Mouse (Mus musculus) heart, adult 8-10 months (tissue): ENCODE data around the gene Col26a1. TPM values are rescaled to one million over a fixed set of nuclear protein-coding genes. Genes with fewer than 3 reads are reported as not detected.

Source experiments
- DNase-seq: peaks from one replicate; pipeline ENCODE4 v3.0.0; 2022; ENCODE audit warnings: low spot score
- total RNA-seq, 4 experiments: library from RNA; stranded (reverse); gene quantifications; 2 replicates each; pipeline ENCODE4 v1.2.4; 2022

Col26a1 gene
- under 1 TPM; 0.09 to 0.75 (median 0.40) TPM for total RNA-seq

DNA sequence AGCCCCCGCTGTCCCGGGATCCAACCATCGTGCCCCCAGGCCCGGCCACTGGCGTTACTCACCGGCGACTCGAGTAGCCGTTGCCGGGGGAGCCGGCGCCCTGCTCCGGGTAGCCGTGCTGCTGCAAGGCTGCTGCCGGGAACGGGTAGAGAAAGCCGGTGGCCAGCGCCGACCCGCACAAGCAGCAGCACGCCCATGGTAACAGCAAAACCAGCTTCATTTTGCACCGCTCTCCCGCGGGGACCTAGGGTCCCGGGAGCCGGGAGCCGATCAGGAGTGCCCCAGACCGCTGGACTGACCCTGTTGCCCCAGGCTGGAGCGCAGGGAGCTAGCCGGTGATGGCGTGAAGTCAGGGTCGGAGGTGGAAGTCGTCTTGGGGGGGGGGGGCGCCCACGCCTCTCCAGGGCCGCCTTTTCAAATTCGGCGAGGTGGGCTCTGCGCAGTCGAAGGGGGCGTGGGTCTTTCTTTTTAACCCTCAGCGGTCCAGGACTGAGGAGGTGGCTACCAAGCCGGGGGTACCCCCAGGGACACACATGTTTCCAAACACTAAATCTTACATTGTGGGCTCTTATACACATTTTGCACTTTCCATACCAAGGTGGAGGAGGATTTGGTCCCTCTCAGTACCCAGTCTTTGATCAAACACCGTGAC lies at the start of gene Col26a1:
Gene Col26a1 (minus strand): TSS at position 422 of the 652 bp plus-strand sequence.
- no peak for DNase-seq

DNA sequence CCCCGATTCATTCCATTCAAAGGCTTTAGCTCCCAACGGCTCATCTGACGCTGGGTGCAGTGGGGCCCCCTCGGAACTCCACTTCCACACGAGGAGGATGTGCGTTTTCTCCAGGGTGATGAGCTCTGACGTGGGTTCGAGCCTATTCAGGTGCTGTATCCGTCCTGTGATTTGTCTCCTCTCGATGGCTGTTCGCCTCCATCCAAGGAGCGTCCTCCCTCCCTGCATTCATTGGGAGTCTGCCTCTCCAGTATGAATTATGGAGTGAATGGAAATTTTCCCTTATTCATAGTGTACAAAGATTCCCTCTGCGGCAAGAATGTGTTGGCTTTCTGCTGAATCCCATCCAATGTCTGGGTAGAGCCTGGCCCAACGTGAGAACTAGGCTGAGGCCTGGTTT lies 48.9 kb upstream of the Col26a1 start:
- DNase-seq, result no peak

DNA sequence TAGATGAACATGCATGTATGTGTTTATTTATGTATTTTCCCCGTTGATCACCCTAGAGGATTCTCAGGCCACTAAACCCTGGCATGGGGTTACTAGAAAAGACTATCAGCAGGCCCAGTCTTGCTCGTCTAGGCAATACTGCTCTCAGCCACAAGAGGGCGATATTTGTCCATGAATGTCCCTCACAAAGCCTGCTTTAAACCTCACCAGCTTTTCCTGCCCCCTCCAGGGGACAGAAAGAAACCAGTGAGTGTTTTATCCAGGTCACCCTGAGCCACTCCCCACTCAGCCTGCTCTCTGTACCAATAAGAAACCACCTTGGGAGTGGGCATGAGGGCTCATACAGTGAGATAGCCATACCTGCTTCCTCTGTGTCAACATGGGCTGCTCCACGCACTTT lies 46.1 kb upstream of the Col26a1 start:
- DNase-seq, result peak; percentile 83

DNA sequence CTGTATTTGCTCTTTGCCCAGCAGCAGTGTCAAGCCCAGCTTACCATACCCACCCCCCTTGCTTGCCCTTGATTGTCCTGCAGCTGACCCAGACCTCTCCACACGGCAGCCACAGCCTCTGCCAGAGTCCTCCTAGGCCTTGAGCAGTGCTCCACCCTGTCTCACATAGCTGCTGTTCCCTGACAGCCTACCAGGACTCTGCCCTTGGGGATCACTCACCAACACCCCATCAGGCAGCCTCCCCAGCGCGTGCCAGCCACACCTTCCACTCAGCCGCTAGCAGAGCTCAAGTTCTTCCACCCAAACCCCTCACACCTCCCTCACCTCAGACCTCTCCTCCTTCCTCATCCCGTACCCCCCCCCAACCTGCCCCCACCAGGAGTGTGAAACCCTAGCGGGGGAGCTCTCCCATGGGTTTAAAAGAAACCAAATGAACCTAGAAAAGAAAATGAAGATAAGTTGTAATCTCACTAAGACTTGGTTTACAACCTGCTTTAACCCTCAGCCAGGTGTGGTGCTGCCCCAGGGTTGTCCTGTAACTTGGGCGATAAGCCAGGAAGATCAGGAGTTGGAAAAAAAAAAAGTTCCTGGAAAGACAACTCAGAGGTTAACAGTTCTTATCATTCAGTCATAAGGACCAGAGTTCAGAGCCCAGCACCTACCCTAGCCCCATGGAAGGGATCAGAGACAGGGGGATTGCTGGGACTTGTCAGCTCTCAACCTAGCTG lies 40.9 kb upstream of the Col26a1 start:
- no peak for DNase-seq

DNA sequence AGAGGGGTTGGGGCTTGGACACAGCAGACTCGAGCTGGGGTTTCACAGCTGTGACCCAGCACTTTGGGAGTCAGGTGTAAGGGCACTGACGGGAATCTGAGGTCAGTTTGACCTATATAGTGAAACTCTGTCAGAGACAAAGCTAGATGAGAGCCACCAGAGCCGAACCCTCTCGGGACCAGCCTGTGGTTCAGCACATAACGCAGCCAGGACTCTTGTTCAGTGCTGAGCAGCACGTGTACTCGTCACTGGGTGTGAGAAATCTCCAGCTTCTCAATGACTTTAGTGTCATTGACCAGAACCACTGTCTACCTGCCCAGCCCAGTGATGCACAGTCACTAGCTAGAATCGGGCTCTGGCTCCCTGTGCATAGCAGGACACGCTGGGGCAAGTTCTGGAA lies 39.8 kb upstream of the Col26a1 start:
- no peak for DNase-seq

DNA sequence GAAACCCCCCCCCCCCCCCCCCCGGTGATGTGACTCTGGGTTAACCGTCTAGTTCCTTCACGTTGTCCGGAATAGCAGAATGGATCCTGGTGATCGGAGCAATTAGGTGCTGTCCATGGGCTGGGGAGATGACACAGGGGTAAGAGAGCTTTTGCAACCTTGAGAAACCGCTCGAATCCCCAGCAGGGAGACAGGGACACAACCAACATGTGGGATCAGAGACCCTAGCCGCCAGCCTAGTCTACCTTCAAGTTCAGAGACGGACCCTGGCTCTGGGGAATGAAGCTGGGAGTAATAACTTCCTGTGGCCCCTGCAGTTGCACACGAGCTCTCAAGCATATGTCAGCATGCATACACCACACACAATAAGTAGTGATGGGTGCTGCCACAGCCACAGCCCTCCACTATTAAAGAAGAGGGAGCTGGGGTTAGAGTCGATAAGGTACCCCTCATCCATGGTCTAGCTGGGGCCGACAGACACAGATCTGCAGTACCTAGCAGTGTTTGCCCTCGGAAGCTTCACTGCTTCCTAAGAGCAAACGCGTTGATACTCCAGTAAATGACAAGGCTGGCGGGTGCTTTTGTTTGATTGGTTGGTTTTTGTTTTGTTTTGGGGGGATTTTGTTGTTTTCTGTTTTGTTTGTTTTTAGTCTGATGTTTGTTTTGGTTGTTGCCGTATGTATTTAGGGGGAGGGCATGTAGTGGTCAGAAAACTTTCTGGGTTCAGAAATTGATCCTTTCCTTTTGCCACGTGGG lies 36.7 kb upstream of the Col26a1 start:
- no peak for DNase-seq

DNA sequence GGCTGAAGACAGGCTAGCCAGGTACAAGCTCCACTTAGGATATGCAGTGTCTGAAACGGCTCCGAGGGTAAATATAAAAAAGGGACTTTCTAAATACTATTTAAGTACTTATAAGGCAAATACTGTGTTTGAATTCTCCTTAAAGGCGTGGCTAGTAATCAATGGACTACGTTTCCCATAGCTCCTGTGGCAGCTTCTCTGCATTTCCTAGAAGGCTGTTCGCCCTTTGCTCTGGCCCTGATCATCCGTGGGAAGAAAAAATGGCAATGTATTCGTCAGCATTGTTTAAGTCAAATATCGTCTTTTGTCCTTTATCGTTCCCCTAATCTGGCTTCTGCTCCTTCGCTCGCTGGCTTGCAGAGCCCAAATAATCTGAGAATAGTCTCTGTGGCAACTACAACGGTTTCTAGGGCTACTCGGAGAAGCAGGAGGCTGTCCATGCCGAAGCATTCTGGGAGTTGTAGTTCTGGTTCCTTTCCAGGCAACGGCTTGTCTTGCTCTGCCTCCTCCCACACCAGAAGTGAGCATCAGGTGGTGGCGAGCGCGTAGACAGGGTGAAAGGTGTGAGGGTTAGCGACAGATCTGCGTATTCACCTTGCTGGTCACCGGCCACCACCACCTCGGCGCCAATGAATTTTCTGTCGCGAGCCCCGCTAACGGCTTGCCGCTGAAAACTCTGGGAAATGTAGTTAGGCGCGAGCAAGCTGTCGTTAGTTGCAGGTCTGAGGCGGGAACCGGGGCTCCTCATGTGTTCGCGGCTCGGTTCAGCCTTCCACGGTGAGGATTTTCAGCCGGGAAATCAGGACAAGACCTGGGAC lies 35.9 kb upstream of the Col26a1 start:
- peak; percentile 83 for DNase-seq

DNA sequence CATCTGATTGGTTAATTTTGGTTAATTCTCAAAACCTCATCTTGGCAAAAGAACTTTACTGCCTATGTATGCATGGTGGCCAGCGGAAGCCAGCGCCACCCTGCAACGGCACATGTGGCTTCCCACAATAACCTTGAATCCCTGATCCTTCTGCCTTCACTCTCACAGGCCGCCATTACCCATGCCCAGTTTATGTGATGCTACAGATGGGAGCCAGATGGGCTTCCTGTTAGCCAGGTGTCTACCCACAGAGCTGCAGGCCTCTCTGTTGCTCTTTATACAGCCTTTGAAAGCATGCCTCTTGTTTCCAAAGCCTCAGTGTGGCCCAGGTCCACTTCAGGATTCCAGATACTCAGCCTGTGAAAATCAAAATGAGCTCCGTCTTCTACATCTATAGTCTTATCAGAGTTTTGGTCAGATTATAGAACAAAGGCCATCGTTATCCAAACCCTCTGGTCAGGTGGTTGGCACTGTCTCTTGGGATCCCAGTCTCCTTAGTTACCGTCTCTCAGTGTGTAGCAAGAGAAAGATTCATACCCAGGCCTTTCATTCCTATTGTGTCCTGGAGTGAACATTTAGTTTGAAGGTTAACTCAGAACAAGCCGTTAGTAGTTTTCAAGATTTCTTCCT lies 34.7 kb upstream of the Col26a1 start:
- no peak for DNase-seq

DNA sequence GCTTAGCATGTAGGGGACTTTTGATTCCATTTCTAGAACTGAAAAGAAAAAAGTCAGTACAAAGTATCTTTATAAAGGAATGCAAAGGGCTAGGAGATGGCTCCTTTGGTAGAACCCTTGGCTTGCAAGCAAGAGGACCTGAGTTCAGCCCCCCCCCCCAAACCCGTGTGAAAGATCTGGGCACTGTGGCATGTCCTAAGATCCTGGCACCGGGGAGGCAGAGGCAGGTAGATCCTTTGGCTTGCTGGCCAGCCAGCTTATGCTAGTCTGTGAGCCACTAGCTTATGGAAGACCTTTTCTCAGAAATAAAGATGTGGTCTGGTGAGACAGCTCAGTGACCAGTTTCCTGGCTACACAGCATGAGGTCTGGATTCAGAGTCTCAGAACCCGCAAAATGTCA lies 31.2 kb upstream of the Col26a1 start:
- no peak for DNase-seq

DNA sequence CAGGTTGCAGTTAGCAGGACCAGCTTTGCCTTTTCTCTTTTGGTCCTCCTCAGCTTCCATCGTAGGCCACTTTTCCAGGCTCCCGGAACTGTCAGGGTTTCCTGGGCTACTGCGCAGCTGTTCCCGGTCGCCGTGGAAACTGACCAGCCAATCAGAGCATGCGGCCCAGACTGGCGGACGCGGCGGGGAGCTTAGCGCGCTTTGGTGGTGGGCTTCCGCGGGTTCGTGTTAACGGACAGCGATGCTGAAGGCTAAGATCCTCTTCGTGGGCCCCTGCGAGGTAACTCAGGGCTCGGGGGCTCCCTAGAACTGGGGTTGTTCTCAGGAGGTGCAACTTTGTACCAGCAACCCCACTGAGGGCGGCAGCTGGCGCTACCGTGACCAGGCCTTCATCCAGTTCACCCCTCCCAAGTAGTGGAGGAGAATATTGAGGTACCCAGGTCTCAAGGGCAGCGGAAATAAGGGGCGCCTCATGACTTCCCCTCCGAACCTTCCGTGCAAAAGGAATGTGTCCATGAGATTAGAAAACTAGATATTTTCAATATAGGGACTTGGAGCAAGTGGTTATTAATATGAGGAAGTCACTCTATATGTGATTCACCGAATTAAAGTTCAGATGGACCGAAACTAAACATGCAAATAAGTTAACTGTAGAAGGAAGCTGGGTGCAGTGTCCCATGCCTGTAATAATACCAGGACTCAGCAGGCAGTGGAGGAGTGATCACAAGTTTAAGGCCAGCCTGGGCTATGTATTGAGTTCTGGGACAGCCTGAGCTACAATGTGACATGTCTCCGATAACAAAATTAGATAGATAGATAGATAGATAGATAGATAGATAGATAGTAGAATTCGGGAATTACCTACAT lies 25.2 kb upstream of the Col26a1 start, which contains the start of gene Ift22:
Gene Ift22 (plus strand): TSS at position 160 of the 867 bp plus-strand sequence.
- peak; percentile 96 for DNase-seq

DNA sequence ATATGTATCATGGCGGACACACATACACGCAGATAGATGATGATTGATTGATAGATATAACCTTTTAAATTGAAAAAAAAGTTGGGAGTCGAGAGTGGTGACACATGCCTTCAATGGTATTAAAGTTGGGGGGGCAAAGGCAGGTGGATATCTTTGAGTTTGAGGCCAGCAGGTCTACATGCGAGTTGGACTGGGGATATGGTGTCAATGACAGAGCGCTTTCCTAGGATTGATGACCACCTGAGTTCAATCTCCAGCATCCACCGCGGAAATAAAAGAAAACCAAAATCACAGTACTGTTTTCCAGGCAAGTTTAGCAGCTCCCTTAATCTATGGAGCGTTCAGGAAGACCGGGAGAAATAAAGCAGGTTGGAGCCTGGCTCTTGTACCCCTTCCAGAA lies 24.6 kb upstream of the Col26a1 start:
- no peak for DNase-seq

DNA sequence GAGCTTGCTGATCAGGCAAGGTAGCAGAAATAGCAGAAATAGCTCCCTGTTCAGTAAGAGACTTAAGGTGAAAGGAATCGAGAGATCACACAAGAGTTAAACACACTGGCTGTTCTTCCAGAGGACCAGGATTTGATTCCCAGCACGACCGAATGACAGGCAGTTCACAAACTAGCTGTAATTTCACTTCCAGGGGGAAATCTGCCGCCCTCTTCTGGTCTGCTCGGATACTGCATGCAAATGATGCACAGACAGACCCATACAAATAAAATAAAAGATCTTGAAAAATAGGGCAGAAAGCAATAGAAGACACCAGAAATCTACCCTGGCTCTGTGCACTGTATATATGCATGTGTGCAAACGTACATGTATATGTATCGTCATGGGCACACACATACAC lies 22.6 kb upstream of the Col26a1 start:
- no peak for DNase-seq

DNA sequence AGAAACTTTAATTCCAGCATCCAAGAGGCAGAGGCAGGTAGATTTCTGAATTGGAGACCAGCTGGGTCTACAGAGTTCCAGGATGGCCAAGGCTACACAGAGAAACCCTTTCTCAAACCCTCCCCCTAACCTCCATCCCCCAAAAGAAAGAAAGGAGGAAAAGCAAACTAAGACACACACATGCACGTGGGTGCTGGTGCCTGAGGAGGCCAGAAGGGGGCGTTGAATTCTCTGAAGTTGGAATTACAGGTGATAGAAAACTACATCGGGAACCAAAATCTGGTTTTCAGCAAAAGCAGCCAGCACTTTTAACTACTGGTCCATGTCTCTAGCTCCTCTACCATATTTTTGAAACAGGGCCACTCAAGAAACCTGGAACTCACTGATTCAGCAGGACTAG lies 21.6 kb upstream of the Col26a1 start:
- no peak for DNase-seq

DNA sequence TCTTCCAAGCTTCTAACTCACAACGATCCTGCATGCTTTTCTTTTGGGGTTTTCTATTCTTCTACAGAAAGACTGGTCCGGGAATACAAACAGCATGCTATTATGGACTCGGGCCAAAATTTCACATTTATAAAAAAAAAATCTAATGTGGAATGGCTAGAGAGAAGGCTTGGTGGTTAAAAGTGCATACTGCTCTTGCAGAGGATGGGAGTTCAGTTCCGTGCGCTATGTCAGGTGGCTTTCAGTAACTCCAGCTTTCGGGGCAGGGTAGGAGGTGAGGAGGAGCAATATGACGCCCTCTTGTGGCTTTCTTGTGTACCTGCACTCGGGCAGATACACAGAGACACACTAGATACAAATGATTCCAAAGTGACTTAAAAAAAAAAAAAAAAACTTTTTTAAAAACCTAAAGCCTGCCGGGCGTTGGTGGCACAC lies 12.5 kb upstream of the Col26a1 start:
- no peak for DNase-seq

DNA sequence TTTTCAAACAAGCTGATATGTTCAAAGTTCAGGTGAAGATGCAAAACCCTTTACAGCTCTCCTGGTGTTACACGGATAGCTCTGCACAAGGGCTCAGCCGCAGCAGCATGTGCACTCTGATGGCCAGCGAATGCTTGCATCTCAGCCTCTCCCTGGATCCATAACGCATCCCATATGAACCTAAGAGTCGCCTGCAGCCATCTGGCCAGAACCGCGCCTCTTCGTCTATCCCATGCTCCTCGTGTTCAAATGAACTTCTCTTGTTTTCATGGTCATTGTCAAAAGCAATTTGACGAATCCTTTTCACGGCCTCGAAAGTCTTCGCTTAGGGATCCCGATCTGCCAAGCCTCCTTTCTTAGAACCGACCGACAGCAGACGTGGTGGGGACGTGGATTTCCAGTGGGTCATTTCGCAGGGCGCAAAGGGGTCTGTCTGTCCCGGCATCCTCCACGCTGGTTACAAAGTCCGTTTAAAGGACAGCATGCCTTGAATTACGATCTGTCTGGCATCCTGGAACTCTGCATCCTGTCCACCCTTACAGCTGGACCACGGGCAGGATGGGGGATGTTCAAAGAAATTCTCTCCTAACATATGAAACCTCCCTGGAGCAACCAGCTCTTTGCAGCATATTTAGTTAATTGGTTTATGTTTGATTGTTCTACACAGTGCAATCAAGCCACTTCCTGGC lies 12.0 kb upstream of the Col26a1 start:
- DNase-seq, result no peak

DNA sequence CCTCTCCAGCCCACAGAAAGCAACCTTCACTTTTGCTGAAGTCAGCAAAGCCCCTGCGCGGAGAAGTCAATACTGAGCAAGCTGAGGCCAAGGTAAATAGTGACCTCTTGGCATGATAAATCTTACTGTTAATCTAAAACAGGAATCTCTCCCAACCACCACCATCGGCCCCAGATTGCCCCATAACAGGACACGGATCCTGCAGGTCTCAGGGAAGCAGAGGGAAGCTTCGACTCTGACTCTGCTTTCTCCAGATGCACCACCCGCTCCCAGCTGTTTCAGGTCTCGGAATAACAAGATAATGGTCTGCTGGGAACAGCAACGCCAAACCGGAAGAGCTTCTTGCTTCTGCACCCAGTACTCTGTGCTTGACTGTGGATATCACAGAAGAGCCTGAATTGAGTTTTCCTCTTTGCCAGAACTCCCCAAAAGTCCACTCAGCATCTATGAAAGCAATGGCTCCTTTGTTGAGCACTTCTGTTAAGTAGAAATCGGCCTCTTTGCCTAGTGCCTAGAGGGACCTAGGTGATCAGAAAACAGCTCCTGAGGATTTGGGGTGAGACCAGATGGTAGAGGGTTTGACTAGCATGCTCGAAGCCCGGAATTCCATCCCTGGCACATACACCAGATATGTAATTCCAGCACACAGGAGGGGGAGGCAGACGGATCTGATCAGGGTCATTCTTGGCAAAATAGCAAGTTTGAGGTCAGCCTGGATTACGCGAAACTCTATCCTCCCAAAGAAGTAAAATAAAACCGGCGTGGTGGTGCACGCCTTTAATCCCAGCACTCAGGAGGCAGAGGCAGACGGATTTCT lies 5.7 kb upstream of the Col26a1 start:
- peak; percentile 19 for DNase-seq

DNA sequence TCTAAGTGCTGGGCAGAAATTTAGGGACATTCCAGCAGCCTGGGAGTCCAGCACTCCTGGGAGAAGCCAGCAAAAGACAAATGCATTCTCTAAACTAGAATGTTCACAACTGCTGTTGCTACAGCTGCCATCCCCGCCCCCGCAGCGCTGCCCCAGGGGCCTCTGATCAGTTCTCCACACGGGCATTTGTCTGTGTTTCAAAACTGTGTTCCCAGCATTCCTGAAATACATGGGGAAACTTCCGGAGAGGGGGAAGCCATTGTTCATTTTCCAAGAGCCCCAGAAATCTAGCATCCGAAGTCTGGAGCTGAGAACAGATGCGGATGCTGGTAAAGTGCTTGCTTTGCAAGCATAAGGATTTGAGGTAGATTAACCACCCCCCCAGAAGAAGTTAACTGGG lies 3.9 kb upstream of the Col26a1 start:
- DNase-seq, result no peak

DNA sequence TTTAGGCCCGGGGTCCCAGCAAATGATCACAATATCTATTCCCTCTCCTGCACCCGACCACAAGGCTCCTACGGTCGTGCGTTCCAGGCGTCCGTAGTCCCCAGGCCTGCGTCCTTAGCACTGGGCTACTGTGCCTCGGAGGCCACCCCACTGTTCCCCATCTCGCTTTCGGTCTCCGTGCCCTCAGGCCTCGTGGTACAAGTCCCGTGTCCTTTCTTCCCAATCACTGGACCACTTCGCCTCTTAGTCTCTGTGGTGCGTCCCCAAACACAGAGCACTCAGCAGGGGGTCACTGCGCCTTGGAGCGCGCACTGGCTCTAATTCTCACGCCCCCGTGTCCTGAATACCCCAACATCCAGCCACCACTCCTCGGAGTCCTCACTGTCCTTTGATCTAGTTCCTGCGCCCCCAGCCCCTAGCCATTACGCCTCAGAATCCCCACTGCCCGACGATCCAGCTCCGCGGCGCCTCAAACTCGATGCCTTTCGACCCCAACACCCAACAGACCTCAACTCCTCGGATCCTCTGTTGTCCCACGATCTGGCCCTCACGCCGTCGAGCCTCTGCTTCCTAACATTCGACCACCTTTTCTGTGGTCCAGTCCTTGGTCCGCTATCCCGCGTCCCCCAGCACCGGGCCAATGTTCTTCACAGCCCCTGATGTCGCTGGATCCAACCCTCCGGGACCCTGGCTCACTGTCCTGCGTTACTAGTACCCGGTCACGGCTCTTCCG lies 788 bp downstream of the Col26a1 start:
- no peak for DNase-seq
